Mouse (Mus musculus): ENCODE results near the gene Glcci1.

Gene Glcci1

DNA sequence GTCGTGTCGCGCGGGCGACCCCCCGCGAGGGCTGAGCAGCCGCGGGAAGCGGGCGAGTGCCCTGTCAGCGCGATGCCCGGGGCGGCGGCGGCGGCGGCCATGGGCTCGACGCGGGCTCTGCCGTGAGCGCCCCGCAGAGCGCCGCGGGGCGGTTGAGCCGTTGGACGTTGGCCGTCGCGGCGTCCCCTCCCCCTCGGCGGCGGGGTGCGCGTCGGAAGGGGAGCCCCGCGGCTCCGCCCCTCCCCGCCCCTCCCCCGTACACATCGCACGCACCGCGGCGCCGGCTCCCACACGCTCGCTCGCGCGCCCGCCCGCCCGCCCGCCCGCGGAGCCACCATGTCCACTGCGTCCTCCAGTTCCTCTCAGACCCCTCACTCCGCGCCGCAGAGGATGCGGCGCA is at the start of gene Glcci1:
Gene Glcci1, plus strand, starts transcription at position 50 of the 400 bp plus-strand sequence.
- Histone ChIP-seq H3K27me3 (ENCODE audit: insufficient read depth, low read length) (peaks cover 15% of the 10 kb centered on the region), H3K36me3 (ENCODE audit: insufficient read depth, low read length) (no peaks in the 10 kb centered on the region), H3K9me3 (ENCODE audit: low read length) (no peaks in the 10 kb centered on the region), H3K4me3 (replicated peaks; ENCODE audit: low read length) (peak within 1 kb of the TSS; percentile 87), H3K4me1 (replicated peaks; ENCODE audit: low read depth, low read length) (peaks cover 18% of the 10 kb centered on the region)
- TF ChIP-seq CTCF (conservative IDR thresholded peaks at IDR 0.05; ENCODE audit: low read length) (no peak), POU5F1 (IDR thresholded peaks at IDR 0.05; ENCODE audit: borderline replicate concordance, low read length) (no peak), NANOG (IDR thresholded peaks at IDR 0.05; ENCODE audit: borderline replicate concordance, low read length) (no peak)

GRCm38 (mm10) chr6:8462447-8462846 is 47.0 kb upstream of the Glcci1 start:
- Histone ChIP-seq H3K27me3 (ENCODE audit: insufficient read depth, low read length) (no peaks in the 10 kb centered on the region), H3K36me3 (ENCODE audit: insufficient read depth, low read length) (no peaks in the 10 kb centered on the region), H3K4me1 (replicated peaks; ENCODE audit: low read depth, low read length) (no peaks in the 10 kb centered on the region), H3K4me3 (replicated peaks; ENCODE audit: low read length) (no peak overlapping the region), H3K9me3 (ENCODE audit: low read length) (peaks cover 18% of the 10 kb centered on the region)
- TF ChIP-seq CTCF (conservative IDR thresholded peaks at IDR 0.05; ENCODE audit: low read length) (no peak), POU5F1 (IDR thresholded peaks at IDR 0.05; ENCODE audit: borderline replicate concordance, low read length) (no peak)

- H3K4me1 ChIP-seq (replicated peaks; ENCODE audit: low read depth, low read length), result peaks cover 4% of the 10 kb centered on the region; the same call in 1 of the 2 replicates
- no peaks in the 10 kb centered on the region for H3K27me3 ChIP-seq (ENCODE audit: insufficient read depth, low read length)
- no peak for TF ChIP-seq POU5F1 (IDR thresholded peaks at IDR 0.05; ENCODE audit: borderline replicate concordance, low read length)
- no peak overlapping the region for H3K4me3 ChIP-seq (replicated peaks; ENCODE audit: low read length)
- peaks cover 18% of the 10 kb centered on the region for H3K9me3 ChIP-seq (ENCODE audit: low read length)
- no peaks in the 10 kb centered on the region for H3K36me3 ChIP-seq (ENCODE audit: insufficient read depth, low read length)
These were observed 44.0 kb upstream of the Glcci1 start for GRCm38 (mm10) chr6:8465388-8465787.

GRCm38 (mm10) chr6:8465985-8466384 is 43.4 kb upstream of the Glcci1 start:
- TF ChIP-seq CTCF (conservative IDR thresholded peaks at IDR 0.05; ENCODE audit: low read length), result no peak
- TF ChIP-seq NANOG (IDR thresholded peaks at IDR 0.05; ENCODE audit: borderline replicate concordance, low read length), result no peak
- TF ChIP-seq POU5F1 (IDR thresholded peaks at IDR 0.05; ENCODE audit: borderline replicate concordance, low read length), result no peak
- H3K4me3 ChIP-seq (replicated peaks; ENCODE audit: low read length), result no peak overlapping the region
- no peaks in the 10 kb centered on the region for H3K36me3 ChIP-seq (ENCODE audit: insufficient read depth, low read length)
- H3K9me3 ChIP-seq (ENCODE audit: low read length), result peaks cover 18% of the 10 kb centered on the region
- H3K4me1 ChIP-seq (replicated peaks; ENCODE audit: low read depth, low read length), result peaks cover 4% of the 10 kb centered on the region; the same call in 1 of the 2 replicates
- no peaks in the 10 kb centered on the region for H3K27me3 ChIP-seq (ENCODE audit: insufficient read depth, low read length)

GRCm38 (mm10) chr6:8467667-8468337 is 41.6 kb upstream of the Glcci1 start:
- H3K36me3 ChIP-seq (ENCODE audit: insufficient read depth, low read length), result no peaks in the 10 kb centered on the region
- H3K27me3 ChIP-seq (ENCODE audit: insufficient read depth, low read length), result no peaks in the 10 kb centered on the region
- H3K4me1 ChIP-seq (replicated peaks; ENCODE audit: low read depth, low read length), result peaks cover 4% of the 10 kb centered on the region; the same call in 1 of the 2 replicates
- peaks cover 18% of the 10 kb centered on the region for H3K9me3 ChIP-seq (ENCODE audit: low read length)
- H3K4me3 ChIP-seq (replicated peaks; ENCODE audit: low read length), result no peak overlapping the region
- TF ChIP-seq CTCF (conservative IDR thresholded peaks at IDR 0.05; ENCODE audit: low read length), result no peak
- peak; percentile 90; the same call in 1 of the 2 replicates for TF ChIP-seq NANOG (IDR thresholded peaks at IDR 0.05; ENCODE audit: borderline replicate concordance, low read length)

DNA sequence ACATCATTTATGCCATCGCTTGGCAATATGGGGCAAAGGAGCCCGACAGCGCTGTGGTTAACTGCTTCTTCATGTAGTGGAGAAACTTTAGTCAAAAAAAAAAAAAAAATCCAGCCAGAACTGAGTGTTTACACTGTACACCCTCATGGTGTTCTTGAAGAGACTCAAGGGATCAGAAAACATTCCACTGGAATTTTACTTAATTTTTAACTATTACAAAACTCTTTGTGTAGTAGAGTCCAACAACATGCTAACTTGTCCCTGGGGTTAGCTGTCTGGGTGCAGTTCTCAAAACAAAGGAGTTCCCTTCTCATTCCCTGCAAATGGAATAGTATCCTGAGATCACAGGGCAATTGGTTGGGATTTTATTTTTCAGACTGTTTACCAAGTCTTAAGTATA is 39.5 kb upstream of the Glcci1 start:
- TF ChIP-seq POU5F1 (IDR thresholded peaks at IDR 0.05; ENCODE audit: borderline replicate concordance, low read length) (no peak), NANOG (IDR thresholded peaks at IDR 0.05; ENCODE audit: borderline replicate concordance, low read length) (no peak), CTCF (conservative IDR thresholded peaks at IDR 0.05; ENCODE audit: low read length) (no peak)
- no peaks in the 10 kb centered on the region for H3K36me3 ChIP-seq (ENCODE audit: insufficient read depth, low read length)
- H3K4me1 ChIP-seq (replicated peaks; ENCODE audit: low read depth, low read length), result peaks cover 4% of the 10 kb centered on the region; the same call in 1 of the 2 replicates
- no peaks in the 10 kb centered on the region for H3K9me3 ChIP-seq (ENCODE audit: low read length)
- H3K27me3 ChIP-seq (ENCODE audit: insufficient read depth, low read length), result no peaks in the 10 kb centered on the region
- H3K4me3 ChIP-seq (replicated peaks; ENCODE audit: low read length), result no peak overlapping the region

GRCm38 (mm10) chr6:8472125-8472524 is 37.3 kb upstream of the Glcci1 start:
- no peaks in the 10 kb centered on the region for H3K9me3 ChIP-seq (ENCODE audit: low read length)
- no peaks in the 10 kb centered on the region for H3K27me3 ChIP-seq (ENCODE audit: insufficient read depth, low read length)
- H3K36me3 ChIP-seq (ENCODE audit: insufficient read depth, low read length), result no peaks in the 10 kb centered on the region
- H3K4me1 ChIP-seq (replicated peaks; ENCODE audit: low read depth, low read length), result peaks cover 4% of the 10 kb centered on the region; the same call in 1 of the 2 replicates
- TF ChIP-seq POU5F1 (IDR thresholded peaks at IDR 0.05; ENCODE audit: borderline replicate concordance, low read length), result no peak
- no peak for TF ChIP-seq NANOG (IDR thresholded peaks at IDR 0.05; ENCODE audit: borderline replicate concordance, low read length)
- TF ChIP-seq CTCF (conservative IDR thresholded peaks at IDR 0.05; ENCODE audit: low read length), result no peak
- no peak overlapping the region for H3K4me3 ChIP-seq (replicated peaks; ENCODE audit: low read length)

DNA sequence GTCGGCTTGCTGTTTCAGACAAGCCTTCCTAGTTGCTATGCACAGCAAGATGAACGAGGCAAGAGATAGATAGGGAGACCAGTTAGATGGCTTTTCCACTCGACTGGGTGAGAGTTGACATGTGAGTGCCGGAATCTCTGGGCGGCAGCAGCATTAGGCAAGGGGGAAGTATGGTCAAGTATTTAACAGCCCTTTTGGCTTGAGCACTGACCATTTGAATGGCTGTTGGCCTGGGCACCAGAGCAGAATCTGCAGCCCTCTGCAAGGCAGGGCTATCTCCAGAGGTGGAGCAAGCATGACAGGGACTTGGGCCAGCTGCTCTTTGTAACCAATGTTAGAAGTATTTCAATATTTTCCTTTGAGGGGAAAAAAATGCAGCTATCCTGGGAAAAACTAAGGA is 36.5 kb upstream of the Glcci1 start:
- Histone ChIP-seq H3K36me3 (ENCODE audit: insufficient read depth, low read length) (no peaks in the 10 kb centered on the region), H3K4me3 (replicated peaks; ENCODE audit: low read length) (no peak overlapping the region), H3K9me3 (ENCODE audit: low read length) (no peaks in the 10 kb centered on the region), H3K4me1 (replicated peaks; ENCODE audit: low read depth, low read length) (peaks cover 4% of the 10 kb centered on the region; the same call in 1 of the 2 replicates), H3K27me3 (ENCODE audit: insufficient read depth, low read length) (no peaks in the 10 kb centered on the region)
- TF ChIP-seq CTCF (conservative IDR thresholded peaks at IDR 0.05; ENCODE audit: low read length) (no peak), NANOG (IDR thresholded peaks at IDR 0.05; ENCODE audit: borderline replicate concordance, low read length) (no peak), POU5F1 (IDR thresholded peaks at IDR 0.05; ENCODE audit: borderline replicate concordance, low read length) (no peak)

DNA sequence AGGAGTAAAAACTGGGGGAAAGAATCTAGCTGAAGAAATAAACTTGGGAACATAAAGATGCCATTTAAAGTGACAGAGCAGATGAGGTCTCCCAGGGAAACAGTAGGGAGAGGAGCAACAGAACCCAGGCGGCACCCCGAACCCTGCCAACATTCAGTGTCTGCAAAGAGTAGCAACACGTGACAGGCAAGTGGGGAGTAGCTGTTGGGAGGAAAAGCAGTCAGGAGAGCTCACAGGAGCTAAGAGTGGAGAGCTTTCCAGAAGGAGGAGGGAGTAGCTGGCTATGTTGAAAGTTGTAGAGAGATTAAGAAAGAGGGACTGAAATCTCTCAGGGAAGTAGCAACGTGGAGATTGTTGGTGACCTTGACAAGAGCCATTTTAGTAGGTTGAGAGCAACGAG is 35.9 kb upstream of the Glcci1 start:
- H3K27me3 ChIP-seq (ENCODE audit: insufficient read depth, low read length), result no peaks in the 10 kb centered on the region
- H3K36me3 ChIP-seq (ENCODE audit: insufficient read depth, low read length), result no peaks in the 10 kb centered on the region
- no peaks in the 10 kb centered on the region for H3K4me1 ChIP-seq (replicated peaks; ENCODE audit: low read depth, low read length)
- TF ChIP-seq CTCF (conservative IDR thresholded peaks at IDR 0.05; ENCODE audit: low read length) (no peak), NANOG (IDR thresholded peaks at IDR 0.05; ENCODE audit: borderline replicate concordance, low read length) (no peak), POU5F1 (IDR thresholded peaks at IDR 0.05; ENCODE audit: borderline replicate concordance, low read length) (no peak)
- no peaks in the 10 kb centered on the region for H3K9me3 ChIP-seq (ENCODE audit: low read length)
- H3K4me3 ChIP-seq (replicated peaks; ENCODE audit: low read length), result no peak overlapping the region
